Mouse (Mus musculus): ENCODE measurements around the gene Zbtb32.

- no peak for TF ChIP-seq GATA1 (IDR thresholded peaks at IDR 0.05; ENCODE audit: low read length)
- no peak for TF ChIP-seq TAL1 (IDR thresholded peaks at IDR 0.05; ENCODE audit: low read length)
Observed at GRCm38 (mm10) chr7:30600651-30601050, 1.9 kb upstream of the Zbtb32 start.
